In genomic region chr14:25458111-25459015, GRCm38 (mm10) we compare ENCODE assay signal across 8 mouse cellular contexts. TPM values are rescaled to one million over a fixed set of nuclear protein-coding genes. Genes with fewer than 3 reads are reported as not detected.
A peak's percentile ranks its signal among the peaks of the same experiment; 100 is the strongest.
DNase-seq lines count a peak whose midpoint lies in the region; ATAC-seq and TF ChIP-seq lines count a peak whose summit lies in the region.

No protein-coding gene starts in this region.

- H3K27me3 ChIP-seq in hindbrain, embryonic 10.5 days (ENCODE audit: insufficient read depth, poor library complexity, severe bottlenecking): peaks cover 24% of the 10 kb centered on the region
- H3K27me3 ChIP-seq in midbrain, embryonic 14.5 days (ENCODE audit: control insufficient read depth, insufficient read depth, low read length): no peaks in the 10 kb centered on the region

- no peak for ATAC-seq in midbrain, embryonic 14.5 days (ENCODE audit: low FRiP score, low TSS enrichment)

- H3K4me1 ChIP-seq in ES-E14 (ENCODE audit: control insufficient read depth in 2 of 2, insufficient read depth in 2 of 2, low read length in 2 of 2, poor library complexity in 1 of 2): peaks cover 0 to 8% of the 10 kb centered on the region in 2 experiments; a peak in 2 of 4 replicates
- peaks cover 66% of the 10 kb centered on the region for H3K4me1 ChIP-seq in hindbrain, embryonic 10.5 days (replicated peaks)
- H3K4me1 ChIP-seq in midbrain, embryonic 14.5 days (ENCODE audit: control insufficient read depth, insufficient read depth, low read length): peaks cover 50% of the 10 kb centered on the region

- H3K4me2 ChIP-seq in midbrain, embryonic 14.5 days (ENCODE audit: low read length): peak overlapping the region; percentile 94

- in situ Hi-C loops in ES-E14 (cut with MboI; ENCODE audit: low sequenced_read_pairs in 2 of 2, unreplicated experiment in 2 of 2): no loop called here

- WGBS in hindbrain, embryonic 10.5 days: under 1% methylated on average over 37 of the region's 37 CpGs
- under 1% methylated on average over 37 of the region's 37 CpGs for WGBS in midbrain, embryonic 14.5 days

- H3K27ac ChIP-seq in layer of hippocampus, adult 2 months: peak overlapping the region; percentile 93
- H3K27ac ChIP-seq in ES-E14 (ENCODE audit: insufficient read depth, low read depth, low read length, poor library complexity, severe bottlenecking): no peak overlapping the region
- peak overlapping the region; percentile 98 for H3K27ac ChIP-seq in hindbrain, embryonic 10.5 days
- peak overlapping the region; percentile 99 for H3K27ac ChIP-seq in midbrain, embryonic 14.5 days (replicated peaks; ENCODE audit: low read depth, low read length)

- H3K4me3 ChIP-seq in layer of hippocampus, adult 2 months: peak overlapping the region; percentile 87
- H3K4me3 ChIP-seq in ES-E14 (ENCODE audit: insufficient read depth in 1 of 2, low read depth in 1 of 2, low read length in 2 of 2, poor library complexity in 1 of 2, severe bottlenecking in 1 of 2): peak overlapping the region; percentile 56 to 68
- H3K4me3 ChIP-seq in hindbrain, embryonic 10.5 days: peak overlapping the region; percentile 97
- peak overlapping the region; percentile 100 for H3K4me3 ChIP-seq in midbrain, embryonic 14.5 days (replicated peaks; ENCODE audit: low read depth, low read length)

- TF ChIP-seq CTCF in layer of hippocampus, adult 2 months (conservative IDR thresholded peaks at IDR 0.05): no peak; the same call in none of the 2 replicates

- no peaks in the 10 kb centered on the region for H3K9me3 ChIP-seq in ES-E14 (ENCODE audit: control insufficient read depth, insufficient read depth, low read depth, low read length)
- no peaks in the 10 kb centered on the region for H3K9me3 ChIP-seq in hindbrain, embryonic 10.5 days
- H3K9me3 ChIP-seq in midbrain, embryonic 14.5 days (ENCODE audit: control insufficient read depth, low read length): no peaks in the 10 kb centered on the region

- no peak for DNase-seq in layer of hippocampus, adult 2 months (ENCODE audit: low spot score in 2 of 2)
- no peak for DNase-seq in layer of hippocampus, postnatal 14 days (ENCODE audit: low spot score in 2 of 2)
- DNase-seq in ES-E14 (ENCODE audit: low read depth, low spot score): peak; percentile 50
- peak; percentile 80 for DNase-seq in embryo, embryonic 10 days (ENCODE audit: low spot score)
- no peak for DNase-seq in hindbrain, embryonic 10.5 days (ENCODE audit: low spot score)
- peak; percentile 53 to 62 for DNase-seq in left cerebral cortex, adult 8-10 months (ENCODE audit: low spot score in 2 of 2)
- peak; percentile 72 for DNase-seq in midbrain, embryonic 14.5 days
- DNase-seq in ovary, postnatal 36 days (ENCODE audit: low spot score): no peak

- no peaks in the 10 kb centered on the region for H3K36me3 ChIP-seq in ES-E14 (ENCODE audit: control insufficient read depth, insufficient read depth, low read length, poor library complexity, severe bottlenecking)
- no peaks in the 10 kb centered on the region for H3K36me3 ChIP-seq in hindbrain, embryonic 10.5 days
- no peaks in the 10 kb centered on the region for H3K36me3 ChIP-seq in midbrain, embryonic 14.5 days (ENCODE audit: control insufficient read depth, insufficient read depth, low read length)

- no peak overlapping the region for H3K9ac ChIP-seq in ES-E14 (ENCODE audit: insufficient read depth, low read depth, low read length, poor library complexity, severe bottlenecking)
- peak overlapping the region; percentile 99 for H3K9ac ChIP-seq in midbrain, embryonic 14.5 days (replicated peaks; ENCODE audit: low read length)

TF ChIP-seq in ES-E14, 5 proteins besides CTCF, POLR2A, EP300 and RAD21:
- TF ChIP-seq ZC3H11A (IDR thresholded peaks at IDR 0.05; ENCODE audit: borderline replicate concordance, low read depth, low read length): no peak
- no peak for TF ChIP-seq CHD2 (IDR thresholded peaks at IDR 0.05; ENCODE audit: low read depth, low read length)
- no peak for TF ChIP-seq HCFC1 (IDR thresholded peaks at IDR 0.05; ENCODE audit: borderline replicate concordance, insufficient read depth, low read length)
- TF ChIP-seq ZNF384 (IDR thresholded peaks at IDR 0.05; ENCODE audit: low read depth, low read length): no peak
TF ChIP-seq in ES-E14: peak in this region for 0.

RNA-seq across cellular contexts. Expression of gene Zmiz1, which starts 0.6 kb away (rescaled TPM):
- total RNA-seq in layer of hippocampus, adult 2 months (2021): 10 to 100 TPM; 87.7 to 99.3 TPM
- total RNA-seq in layer of hippocampus, postnatal 14 days (2021): 100 to 1,000 TPM; 104 to 105 TPM
- total RNA-seq in ES-E14 (2012; rRNA removed): 10.5 and 16.9 TPM in 2 replicates
- 44.4 and 60.1 TPM in 2 replicates for polyA plus RNA-seq in hindbrain, embryonic 10.5 days (2016; fragmentation: Nextera tagmentation; extraction: Ambion mirVana)
- total RNA-seq in left cerebral cortex, adult 8-10 months (2022): 10 to 100 TPM; 90.1 to 94.2 (median 92.3) TPM
- 73.1 and 91.0 TPM in 2 replicates for polyA plus RNA-seq in midbrain, embryonic 14.5 days (2014; fragmentation: Nextera tagmentation; extraction: Ambion mirVana)

Comparison
In these comparisons a context has a peak if more than half of its experiments do, and no peak if none do; other contexts are left out.
1. DNase-seq: peak in ES-E14 (single experiment), embryo, embryonic 10 days (single experiment), left cerebral cortex, adult 8-10 months (2 of 2) and midbrain, embryonic 14.5 days (single experiment); none in layer of hippocampus, adult 2 months (0 of 2), layer of hippocampus, postnatal 14 days (0 of 2), hindbrain, embryonic 10.5 days (single experiment) and ovary, postnatal 36 days (single experiment).
2. Peak in every context shown above with its lines, with median percentiles within 50 percentile points of each other: H3K4me3 ChIP-seq.